Mouse (Mus musculus) megakaryocyte, embryonic 14.5 days (primary cell): ENCODE results near the gene Cdadc1.

Experiments used
- FLI1 ChIP-seq: IDR thresholded peaks from 2 replicates; pipeline ENCODE4 v1.6.1; 2012; ENCODE audit warnings: low read length, inconsistent platforms, mixed read lengths
- GATA1 ChIP-seq: IDR thresholded peaks from 3 replicates; pipeline ENCODE4 v1.6.1; 2012; ENCODE audit warnings: mixed read lengths, low read length, inconsistent platforms, borderline replicate concordance

DNA sequence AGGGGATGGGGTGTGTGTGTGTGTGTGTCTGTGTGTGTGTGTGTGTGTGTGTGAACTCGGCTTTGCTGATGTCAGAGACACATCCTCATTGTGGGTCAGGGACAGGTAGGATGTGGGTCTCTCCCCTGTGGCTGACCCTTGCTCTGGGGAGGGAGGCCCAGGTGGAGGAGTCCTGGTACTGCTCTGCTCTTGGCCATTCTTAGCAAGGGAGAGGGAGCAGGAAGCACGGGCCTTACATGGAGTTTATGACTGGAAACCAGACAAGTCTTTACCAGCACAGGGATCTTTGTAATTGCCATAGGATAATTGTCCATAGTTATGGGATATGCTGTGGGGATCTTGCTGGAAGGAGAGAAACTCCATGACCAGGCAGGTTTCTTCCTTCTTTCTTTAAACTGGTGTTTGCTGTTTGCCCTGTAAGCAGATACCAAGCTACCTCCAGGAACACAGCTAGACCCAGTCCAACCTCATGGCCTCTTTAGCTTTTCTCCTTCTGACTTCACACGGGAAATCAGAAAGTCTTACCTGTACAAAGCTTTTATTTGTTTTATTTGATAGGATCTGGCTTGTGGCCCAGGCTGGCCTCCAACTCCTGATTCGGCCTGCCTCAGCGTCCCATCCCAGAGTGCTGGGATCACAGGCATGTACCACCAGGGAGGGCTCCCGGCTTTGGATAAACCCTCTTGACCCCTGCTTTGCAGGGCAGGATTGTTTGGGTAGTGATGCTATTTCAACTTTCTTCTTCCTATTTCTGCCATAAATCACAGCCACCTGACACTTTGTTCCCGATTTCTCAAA, 41.3 kb upstream of the Cdadc1 start:
- TF ChIP-seq GATA1 (no peak), FLI1 (no peak)
